Mouse (Mus musculus): ENCODE data around the gene Csnk2b. TPM values are rescaled to one million over a fixed set of nuclear protein-coding genes. Genes with fewer than 3 reads are reported as not detected.

Gene Csnk2b
- polyA plus RNA-seq (2017; shearing (Covaris generic)) = 341 TPM

DNA sequence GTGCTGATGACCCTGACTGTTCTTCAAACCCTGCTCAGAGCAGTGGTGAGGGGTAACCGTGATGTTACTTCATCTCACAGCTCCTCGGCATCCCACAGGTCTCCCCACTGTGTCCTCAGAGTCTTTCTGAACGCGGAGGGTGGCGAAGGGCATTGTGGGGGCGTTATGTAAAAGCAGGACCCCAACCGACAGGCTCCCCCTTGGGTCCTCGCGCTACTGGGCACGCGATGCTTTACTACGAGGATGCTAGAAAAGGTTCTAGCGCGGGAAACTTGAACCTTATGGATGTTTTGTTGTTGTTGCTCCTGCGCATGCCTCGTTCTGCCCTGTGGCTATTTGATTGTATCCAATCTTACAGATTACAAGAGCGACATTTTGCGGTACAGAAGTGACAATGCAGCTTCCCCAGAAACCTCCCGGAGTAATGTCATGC, at the start of gene Csnk2b:
Gene Csnk2b (minus strand): TSS at position 183 of the 433 bp plus-strand sequence.

DNA sequence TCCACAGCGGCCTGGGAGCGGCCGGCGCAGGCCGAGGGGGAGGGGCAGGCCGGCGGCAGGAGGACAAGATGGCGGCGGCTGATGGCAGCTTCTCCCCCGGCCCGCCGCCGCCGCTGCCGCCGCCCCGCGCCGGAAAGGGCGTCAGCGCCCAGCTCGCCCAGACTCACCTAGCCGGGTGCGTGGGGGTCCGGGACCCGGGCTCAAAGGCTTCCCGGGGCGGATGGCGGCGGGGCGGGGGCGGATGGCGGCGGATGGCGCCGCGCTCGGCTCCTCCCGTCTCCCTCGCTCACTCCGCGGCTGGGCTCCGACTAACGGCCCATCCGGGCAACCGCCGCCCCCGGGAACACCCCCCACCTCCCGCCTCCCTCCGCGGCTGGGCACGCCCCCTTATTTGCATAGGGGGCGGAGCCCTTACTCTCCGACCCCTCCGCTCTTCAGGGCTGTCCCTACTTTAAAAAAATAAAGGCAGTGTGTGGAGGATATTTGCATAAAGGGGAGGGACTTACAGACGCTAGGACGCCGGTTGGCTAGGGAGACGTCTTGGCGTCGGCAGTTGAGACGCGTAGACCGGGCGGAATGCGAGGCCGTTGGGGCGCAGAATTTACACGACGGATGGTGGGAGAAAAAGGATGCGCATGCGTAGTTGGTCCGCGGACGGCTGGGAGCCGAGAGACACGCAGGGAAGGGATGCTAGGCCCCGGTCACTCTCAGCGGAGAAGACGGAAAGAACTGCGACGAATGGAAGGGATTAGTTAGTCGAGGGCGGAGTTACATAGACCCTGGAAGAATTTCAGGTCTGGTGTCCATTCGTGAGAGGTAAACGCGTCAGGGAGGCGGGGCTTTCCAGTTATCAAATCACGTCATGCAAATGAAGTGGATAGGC, 43.0 kb upstream of the Csnk2b start, which contains the start of gene Prrc2a:
Gene Prrc2a (minus strand): TSS at position 330 of the 883 bp plus-strand sequence.

GRCm38 (mm10) chr17:35134801-35135590, 13.1 kb upstream of the Csnk2b start, which contains the start of gene Bag6:
Gene Bag6, plus strand, starts transcription at chr17:35135178.

DNA sequence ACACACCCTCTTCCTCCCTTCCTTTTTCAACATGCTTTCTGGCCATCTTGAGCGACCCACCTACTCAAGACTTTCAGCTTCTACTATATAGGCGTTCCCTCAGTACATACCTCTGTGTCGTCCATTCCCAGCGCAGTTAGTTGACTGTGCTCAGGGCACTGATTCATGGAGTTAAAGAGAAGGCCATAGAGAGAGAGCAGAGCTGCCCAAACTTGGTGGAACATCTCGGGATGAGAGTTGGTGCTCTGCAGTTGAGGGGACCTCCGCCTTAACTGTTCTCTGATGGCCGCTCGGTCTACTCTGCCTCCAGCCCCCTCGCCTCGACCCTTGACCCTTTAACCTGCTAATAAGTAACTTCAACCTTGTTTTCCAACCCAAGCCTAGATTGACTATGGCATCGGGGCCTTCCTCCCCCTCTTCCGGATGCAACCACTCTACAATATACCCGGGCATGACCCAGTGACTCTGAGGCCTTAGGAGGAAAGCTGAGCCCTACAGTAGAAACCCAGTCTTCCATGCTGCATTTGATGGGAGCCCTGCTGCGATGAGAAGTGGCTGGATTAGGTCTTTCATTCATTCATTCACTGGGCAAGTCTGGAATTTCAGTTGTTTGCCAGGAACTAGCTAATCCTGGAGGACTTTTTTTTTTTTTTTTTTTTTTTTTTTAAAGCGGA, 9.8 kb upstream of the Csnk2b start, which contains the start of gene Apom:
Gene Apom (minus strand): TSS at position 551 of the 674 bp plus-strand sequence.

GRCm38 (mm10) chr17:35126206-35126611, 4.4 kb upstream of the Csnk2b start, which contains the start of gene D17H6S53E:
Gene D17H6S53E, plus strand, starts transcription at chr17:35126373.

GRCm38 (mm10) chr17:35121143-35121799, 582 bp downstream of the Csnk2b start, which contains the start of gene Gpank1:
Gene Gpank1, plus strand, starts transcription at chr17:35121455.

DNA sequence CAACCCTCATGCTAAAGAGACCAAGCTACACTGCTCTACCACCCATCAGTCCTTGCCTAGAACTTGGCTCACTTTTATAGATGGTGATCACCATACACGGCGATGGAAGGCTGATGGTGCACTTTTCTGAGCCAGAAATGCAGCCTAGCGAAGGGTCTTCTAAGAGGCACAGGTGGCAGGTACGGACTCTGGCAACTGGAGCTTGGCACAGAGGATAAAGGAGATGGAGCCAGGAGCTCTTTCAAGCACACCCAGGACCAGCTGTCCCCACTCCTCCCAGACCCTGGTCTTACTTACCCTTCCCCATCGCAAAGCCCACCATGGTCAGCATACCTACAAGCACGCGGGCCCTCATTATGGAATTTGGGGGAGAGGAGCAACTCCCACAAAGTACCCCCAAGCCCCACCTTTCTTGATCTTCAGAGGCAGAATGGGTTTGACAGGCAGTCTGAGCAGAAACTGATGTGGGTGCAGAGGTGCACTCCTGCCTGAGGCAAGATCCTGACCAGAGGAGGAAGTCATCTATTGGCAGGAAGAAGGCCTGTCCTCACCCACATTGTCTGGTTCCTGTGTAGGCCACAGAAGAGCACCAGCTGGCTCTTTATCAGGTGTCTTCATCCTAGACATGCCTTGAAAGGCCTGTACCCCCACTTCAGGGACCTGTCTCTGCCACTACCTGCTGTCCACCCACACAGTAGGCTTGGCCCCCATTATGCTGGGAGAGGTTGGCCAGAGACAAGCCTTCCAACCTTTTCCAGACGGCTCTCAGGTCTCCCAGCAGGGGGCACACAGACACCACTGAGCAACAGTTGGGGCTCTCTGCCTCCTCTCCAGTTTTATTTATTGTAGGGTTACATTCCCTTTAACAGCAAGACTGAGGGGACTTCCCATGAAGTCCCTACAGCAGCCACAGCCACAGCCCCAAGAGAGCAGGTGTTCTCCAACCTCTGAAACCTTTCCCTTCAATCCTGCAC, 6.5 kb downstream of the Csnk2b start, which contains the start of gene Ly6g5b:
Gene Ly6g5b (minus strand): TSS at position 383 of the 974 bp plus-strand sequence.

GRCm38 (mm10) chr17:35108097-35108496, 13.8 kb downstream of the Csnk2b start, which contains the start of gene Ly6g5c:
Gene Ly6g5c, plus strand, starts transcription at chr17:35108279.

GRCm38 (mm10) chr17:35088825-35089644, 32.8 kb downstream of the Csnk2b start, which contains the start of gene Abhd16a:
Gene Abhd16a, plus strand, starts transcription at chr17:35089263.

DNA sequence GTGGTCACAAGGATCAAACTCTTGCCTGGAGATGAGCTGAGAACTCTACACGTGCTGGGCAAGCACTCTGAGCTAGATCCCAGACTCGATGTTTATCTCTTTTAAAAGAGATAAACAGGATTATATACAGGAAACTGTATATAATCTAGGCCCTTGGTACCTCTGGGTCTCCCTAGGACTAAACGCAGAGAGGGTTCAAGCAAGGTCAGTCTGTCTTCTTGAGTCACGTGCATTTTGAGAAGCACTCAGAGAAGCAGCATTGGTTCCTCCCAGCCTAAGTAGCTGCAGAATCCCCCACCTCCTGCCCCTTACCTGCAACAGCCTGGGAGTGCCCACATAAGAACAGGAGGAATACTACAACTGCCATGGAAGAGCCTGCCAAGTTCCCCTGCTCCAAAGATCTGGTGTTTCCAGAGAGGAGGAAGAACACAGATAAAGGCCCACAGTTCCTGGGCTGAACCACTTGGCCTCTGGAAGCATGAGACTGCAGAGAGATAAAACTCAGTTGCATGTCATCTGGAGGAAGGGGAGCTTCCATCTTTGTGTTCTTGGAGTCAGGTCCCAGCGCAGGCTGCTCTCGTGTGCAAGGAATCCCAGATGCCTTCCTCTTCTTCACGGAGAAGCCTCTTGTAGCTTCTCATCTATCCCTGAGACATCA, 36.5 kb downstream of the Csnk2b start, which contains the start of gene Ly6g6f:
Gene Ly6g6f (minus strand): TSS at position 403 of the 658 bp plus-strand sequence.

DNA sequence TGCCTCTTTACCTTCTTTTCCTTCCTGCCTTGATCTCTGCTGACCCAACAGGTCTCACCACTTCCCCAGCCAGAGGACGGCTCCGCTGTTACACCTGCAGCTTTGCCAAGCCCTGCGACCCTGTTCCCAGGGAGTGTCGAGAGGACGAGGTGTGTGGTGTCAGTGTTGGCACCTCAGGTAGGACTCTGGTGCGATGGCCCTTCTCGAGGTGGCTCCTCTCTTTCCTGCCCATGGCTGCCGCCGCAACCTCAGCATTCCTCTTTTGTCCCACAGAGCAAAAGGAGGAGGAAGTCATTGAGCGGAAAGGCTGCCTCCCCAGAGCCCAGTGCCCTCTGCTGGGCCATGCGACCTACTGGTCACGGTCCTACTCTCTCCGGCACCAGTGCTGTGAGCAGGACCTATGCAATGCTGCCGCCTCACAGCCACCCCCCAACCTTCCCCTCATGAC, 44.0 kb downstream of the Csnk2b start, which contains the start of gene Ly6g6d:
Gene Ly6g6d (minus strand): TSS at position 280 of the 448 bp plus-strand sequence.

GRCm38 (mm10) chr17:35076507-35077176, 45.2 kb downstream of the Csnk2b start, which contains the start of gene Ly6g6e:
Gene Ly6g6e, plus strand, starts transcription at chr17:35076902.

Other genes starting within 250 kb of the Csnk2b start
- gene Zbtb12, start 242.6 kb downstream of the Csnk2b start, polyA plus RNA-seq (2017; shearing (Covaris generic)) = 0.64 TPM
- not detected for gene Gm20547, start 240.0 kb downstream of the Csnk2b start, polyA plus RNA-seq (2017; shearing (Covaris generic))
- gene C2, start 223.8 kb downstream of the Csnk2b start, polyA plus RNA-seq (2017; shearing (Covaris generic)) = 2.3 TPM
- 38.7 TPM for gene Ehmt2, start 223.6 kb downstream of the Csnk2b start, polyA plus RNA-seq (2017; shearing (Covaris generic))
- gene Slc44a4, start 207.6 kb downstream of the Csnk2b start, polyA plus RNA-seq (2017; shearing (Covaris generic)) = not detected
- gene Neu1, start 190.8 kb downstream of the Csnk2b start, polyA plus RNA-seq (2017; shearing (Covaris generic)) = 85.9 TPM
- 54.2 TPM for gene Hspa1b, start 162.8 kb downstream of the Csnk2b start, polyA plus RNA-seq (2017; shearing (Covaris generic))
- gene Gm20481, start 152.1 kb downstream of the Csnk2b start, polyA plus RNA-seq (2017; shearing (Covaris generic)) = 2.7 TPM
- gene Hspa1a, start 149.9 kb downstream of the Csnk2b start, polyA plus RNA-seq (2017; shearing (Covaris generic)) = 13.2 TPM
- 0.17 TPM for gene Hspa1l, start 149.3 kb downstream of the Csnk2b start, polyA plus RNA-seq (2017; shearing (Covaris generic))
- 55.0 TPM for gene Lsm2, start 140.2 kb downstream of the Csnk2b start, polyA plus RNA-seq (2017; shearing (Covaris generic))
- 187 TPM for gene Vars, start 121.1 kb downstream of the Csnk2b start, polyA plus RNA-seq (2017; shearing (Covaris generic))
- 0.33 TPM for gene Vwa7, start 105.5 kb downstream of the Csnk2b start, polyA plus RNA-seq (2017; shearing (Covaris generic))
- gene Sapcd1, start 94.0 kb downstream of the Csnk2b start, polyA plus RNA-seq (2017; shearing (Covaris generic)) = 0.82 TPM
- 1.5 TPM for gene Msh5, start 75.3 kb downstream of the Csnk2b start, polyA plus RNA-seq (2017; shearing (Covaris generic))
- 661 TPM for gene Clic1, start 72.1 kb downstream of the Csnk2b start, polyA plus RNA-seq (2017; shearing (Covaris generic))
- 2.2 TPM for gene Ddah2, start 63.0 kb downstream of the Csnk2b start, polyA plus RNA-seq (2017; shearing (Covaris generic))
- not detected for gene Ly6g6c, start 56.7 kb downstream of the Csnk2b start, polyA plus RNA-seq (2017; shearing (Covaris generic))
- not detected for gene Mpig6b, start 55.9 kb downstream of the Csnk2b start, polyA plus RNA-seq (2017; shearing (Covaris generic))
- gene Ly6g6e, start 45.2 kb downstream of the Csnk2b start, polyA plus RNA-seq (2017; shearing (Covaris generic)) = not detected
- not detected for gene Ly6g6d, start 44.0 kb downstream of the Csnk2b start, polyA plus RNA-seq (2017; shearing (Covaris generic))
- gene Ly6g6f, start 36.4 kb downstream of the Csnk2b start, polyA plus RNA-seq (2017; shearing (Covaris generic)) = not detected
- gene Abhd16a, start 32.8 kb downstream of the Csnk2b start, polyA plus RNA-seq (2017; shearing (Covaris generic)) = 65.7 TPM
- gene Ly6g5c, start 13.8 kb downstream of the Csnk2b start, polyA plus RNA-seq (2017; shearing (Covaris generic)) = not detected
- gene Ly6g5b, start 6.6 kb downstream of the Csnk2b start, polyA plus RNA-seq (2017; shearing (Covaris generic)) = 3.8 TPM
- gene Gpank1, start 598 bp downstream of the Csnk2b start, polyA plus RNA-seq (2017; shearing (Covaris generic)) = 58.5 TPM
- 5.3 TPM for gene D17H6S53E, start 4.3 kb upstream of the Csnk2b start, polyA plus RNA-seq (2017; shearing (Covaris generic))
- not detected for gene Apom, start 10.0 kb upstream of the Csnk2b start, polyA plus RNA-seq (2017; shearing (Covaris generic))
- gene Bag6, start 13.1 kb upstream of the Csnk2b start, polyA plus RNA-seq (2017; shearing (Covaris generic)) = 48.8 TPM
- gene Prrc2a, start 42.8 kb upstream of the Csnk2b start, polyA plus RNA-seq (2017; shearing (Covaris generic)) = 28.9 TPM
- gene Aif1, start 54.0 kb upstream of the Csnk2b start, polyA plus RNA-seq (2017; shearing (Covaris generic)) = 4.8 TPM
- 9.6 TPM for gene Lst1, start 66.4 kb upstream of the Csnk2b start, polyA plus RNA-seq (2017; shearing (Covaris generic))
- gene Ltb, start 72.4 kb upstream of the Csnk2b start, polyA plus RNA-seq (2017; shearing (Covaris generic)) = 1,484 TPM
- 56.7 TPM for gene Tnf, start 80.0 kb upstream of the Csnk2b start, polyA plus RNA-seq (2017; shearing (Covaris generic))
- 152 TPM for gene Lta, start 83.3 kb upstream of the Csnk2b start, polyA plus RNA-seq (2017; shearing (Covaris generic))
- gene Gm16181, start 98.8 kb upstream of the Csnk2b start, polyA plus RNA-seq (2017; shearing (Covaris generic)) = 1.6 TPM
- 6.4 TPM for gene Atp6v1g2, start 111.6 kb upstream of the Csnk2b start, polyA plus RNA-seq (2017; shearing (Covaris generic))
- gene Nfkbil1, start 113.7 kb upstream of the Csnk2b start, polyA plus RNA-seq (2017; shearing (Covaris generic)) = 16.8 TPM
- gene Ddx39b, start 119.7 kb upstream of the Csnk2b start, polyA plus RNA-seq (2017; shearing (Covaris generic)) = 296 TPM
- gene H2-D1, start 140.7 kb upstream of the Csnk2b start, polyA plus RNA-seq (2017; shearing (Covaris generic)) = 6,634 TPM
- gene H2-Q1, start 198.4 kb upstream of the Csnk2b start, polyA plus RNA-seq (2017; shearing (Covaris generic)) = 0.20 TPM
- 21.3 TPM for gene H2-Q2, start 220.2 kb upstream of the Csnk2b start, polyA plus RNA-seq (2017; shearing (Covaris generic))

Data from activated CD4-positive, CD25-positive, alpha-beta regulatory T cell, adult 9 weeks (primary cell).